ENCODE assay signal across 11 mouse cellular contexts in genomic region chr17:84004237-84004636, GRCm38 (mm10).
DNase-seq lines count a peak whose midpoint lies in the region; ATAC-seq lines count a peak whose summit lies in the region.
"Had no signal": no experiment of that assay in that cellular context is flagged by ENCODE, and none has a peak within 500 bp of the region (broad histone marks: within the 10 kb centered on the region; RNA-seq: fewer than 3 reads in every experiment).

No protein-coding gene starts in this region.

- H3K36me3 ChIP-seq in midbrain, embryonic 10.5 days: no peaks in the 10 kb centered on the region
- no peaks in the 10 kb centered on the region for H3K36me3 ChIP-seq in midbrain, embryonic 11.5 days (ENCODE audit: control insufficient read depth, insufficient read depth, low read length)
- no peaks in the 10 kb centered on the region for H3K36me3 ChIP-seq in limb, embryonic 12.5 days
- H3K36me3 ChIP-seq: hindbrain, embryonic 15.5 days; liver, embryonic 13.5 days had no signal

- DNase-seq in midbrain, embryonic 10.5 days (ENCODE audit: low spot score): no peak
- DNase-seq in midbrain, embryonic 11.5 days (ENCODE audit: low spot score, missing footprints): no peak
- peak; percentile 54 to 71 for DNase-seq in thymus, postnatal 36 days
- no peak for DNase-seq in gastrocnemius, postnatal 14 days
- no peak for DNase-seq in adrenal gland, postnatal 25 days
- DNase-seq: adrenal gland, postnatal 36 days; liver, embryonic 13.5 days had no signal

- no peak overlapping the region for H3K4me2 ChIP-seq in midbrain, embryonic 11.5 days
- no peak overlapping the region for H3K4me2 ChIP-seq in limb, embryonic 12.5 days
- H3K4me2 ChIP-seq: hindbrain, embryonic 15.5 days; liver, embryonic 13.5 days had no signal

- peaks cover 19% of the 10 kb centered on the region for H3K4me1 ChIP-seq in midbrain, embryonic 10.5 days
- H3K4me1 ChIP-seq in midbrain, embryonic 11.5 days (ENCODE audit: control insufficient read depth, insufficient read depth, low read length): peaks cover 4% of the 10 kb centered on the region; the same call in 1 of the 2 replicates
- H3K4me1 ChIP-seq in brown adipose tissue, adult 24 weeks (ENCODE audit: control insufficient read depth, insufficient read depth, insufficient read length, low read length): peaks cover 15% of the 10 kb centered on the region
- peaks cover 48% of the 10 kb centered on the region for H3K4me1 ChIP-seq in limb, embryonic 12.5 days (replicated peaks)

- no peaks in the 10 kb centered on the region for H3K9me3 ChIP-seq in midbrain, embryonic 10.5 days (replicated peaks)
- H3K9me3 ChIP-seq in midbrain, embryonic 11.5 days (ENCODE audit: control insufficient read depth, low read length): no peaks in the 10 kb centered on the region
- H3K9me3 ChIP-seq in limb, embryonic 12.5 days: no peaks in the 10 kb centered on the region
- H3K9me3 ChIP-seq: hindbrain, embryonic 15.5 days; liver, embryonic 13.5 days had no signal

- WGBS in midbrain, embryonic 10.5 days: 36% methylated on average over 6 of the region's 6 CpGs
- 34% methylated on average over 6 of the region's 6 CpGs for WGBS in midbrain, embryonic 11.5 days
- 27% methylated on average over 6 of the region's 6 CpGs for WGBS in limb, embryonic 12.5 days

- intact Hi-C loops in gastrocnemius, postnatal 14 days (cut with DNase I; ENCODE audit: low total_unique reads): no loop called here

- ATAC-seq in midbrain, embryonic 11.5 days (ENCODE audit: low FRiP score): no peak
- no peak for ATAC-seq in limb, embryonic 12.5 days (ENCODE audit: insufficient number of reproducible peaks, insufficient read depth, low FRiP score, low TSS enrichment, low read depth)
- ATAC-seq: forebrain, embryonic 16.5 days had no signal

- no peak overlapping the region for H3K4me3 ChIP-seq in midbrain, embryonic 10.5 days
- H3K4me3 ChIP-seq in midbrain, embryonic 11.5 days (ENCODE audit: low read depth, low read length): no peak overlapping the region
- no peak overlapping the region for H3K4me3 ChIP-seq in brown adipose tissue, adult 24 weeks (ENCODE audit: insufficient read depth, low read depth, low read length)
- H3K4me3 ChIP-seq in limb, embryonic 12.5 days (replicated peaks): no peak overlapping the region
- H3K4me3 ChIP-seq: hindbrain, embryonic 15.5 days; liver, embryonic 13.5 days had no signal

- peaks cover 12% of the 10 kb centered on the region for H3K27me3 ChIP-seq in midbrain, embryonic 10.5 days (ENCODE audit: low read depth, poor library complexity, severe bottlenecking)
- H3K27me3 ChIP-seq in midbrain, embryonic 11.5 days (ENCODE audit: control insufficient read depth, insufficient read depth, low read length): no peaks in the 10 kb centered on the region
- H3K27me3 ChIP-seq in limb, embryonic 12.5 days: no peaks in the 10 kb centered on the region
- H3K27me3 ChIP-seq: hindbrain, embryonic 15.5 days had no signal

- peak overlapping the region; percentile 70 for H3K27ac ChIP-seq in midbrain, embryonic 10.5 days (replicated peaks)
- no peak overlapping the region for H3K27ac ChIP-seq in midbrain, embryonic 11.5 days (ENCODE audit: low read depth, low read length)
- peak overlapping the region; percentile 53 for H3K27ac ChIP-seq in brown adipose tissue, adult 24 weeks (replicated peaks; ENCODE audit: low read depth, low read length)
- H3K27ac ChIP-seq in limb, embryonic 12.5 days: peak overlapping the region; percentile 75
- H3K27ac ChIP-seq: hindbrain, embryonic 15.5 days; liver, embryonic 13.5 days had no signal

- no peak overlapping the region for H3K9ac ChIP-seq in midbrain, embryonic 11.5 days (ENCODE audit: low read length)
- H3K9ac ChIP-seq in limb, embryonic 12.5 days (replicated peaks): 0 out of 2 replicates have a peak overlapping the region, but pooled peaks have one; percentile 31
- H3K9ac ChIP-seq: hindbrain, embryonic 15.5 days; liver, embryonic 13.5 days had no signal

Comparison
In these comparisons a context has a peak if more than half of its experiments do, and no peak if none do; other contexts are left out.
1. DNase-seq: peak in thymus, postnatal 36 days (2 of 2); none in midbrain, embryonic 10.5 days (single experiment), midbrain, embryonic 11.5 days (single experiment), gastrocnemius, postnatal 14 days (single experiment) and adrenal gland, postnatal 25 days (single experiment).